Mouse (Mus musculus): Measurements from ENCODE around the gene Gm5286. TPM values are rescaled to one million over a fixed set of nuclear protein-coding genes. Genes with fewer than 3 reads are reported as not detected.
"Not testable (repeated sequence)": the region's sequence is repeated elsewhere in the genome, so short reads cannot be mapped to it uniquely, and the experiment has no call there.

The Gm5286 gene
- total RNA-seq (2021): not detected

- intact Hi-C loops (cut with DNase I); DNase-seq: not testable (repeated sequence)
These were observed at the start of gene Gm5286 for GRCm38 (mm10) chr3:94196414-94196813. Gene Gm5286, plus strand, starts transcription at chr3:94196714.

DNA sequence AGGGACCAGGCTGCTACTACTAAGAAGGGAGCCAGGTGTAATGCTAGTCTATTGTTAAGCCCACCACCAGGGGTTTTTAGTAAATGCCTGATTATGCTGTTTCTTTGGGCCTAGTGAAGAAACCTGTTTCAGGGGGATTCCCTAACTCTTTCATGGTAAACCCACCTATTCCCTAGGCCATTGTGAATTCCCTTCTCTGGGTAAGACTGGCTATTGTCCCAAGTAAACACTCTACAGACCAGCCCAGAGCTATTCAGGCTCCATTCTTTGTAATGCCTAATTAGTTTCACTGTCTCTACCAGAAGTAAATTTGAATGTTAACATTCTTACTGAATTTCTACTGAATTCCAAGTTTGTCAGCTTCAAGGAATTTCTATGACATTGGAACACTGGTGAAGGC is 29.2 kb upstream of the Gm5286 start:
- intact Hi-C loops (cut with DNase I); DNase-seq: not testable (repeated sequence)

DNA sequence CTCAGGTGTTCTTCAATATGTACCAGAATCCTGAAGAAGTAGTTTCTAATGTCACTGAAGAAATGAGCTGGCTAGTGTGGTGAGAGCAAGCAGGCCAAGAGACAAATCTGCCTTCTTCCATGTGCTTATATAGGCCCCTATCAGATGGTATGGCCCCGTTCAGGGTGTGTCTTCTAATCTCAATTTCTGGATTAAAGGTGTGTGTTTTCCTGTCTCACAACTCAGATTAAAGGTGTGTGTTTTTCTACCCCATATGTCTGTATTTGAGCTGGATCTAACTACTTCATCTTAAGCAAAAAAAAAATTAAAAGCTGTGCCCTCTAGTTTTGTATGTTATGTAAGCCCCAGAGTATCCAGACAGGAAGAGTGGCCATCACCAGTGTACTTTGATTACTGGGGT is 18.4 kb upstream of the Gm5286 start, which contains the start of gene Gm10696:
Gene Gm10696, minus strand, starts transcription at position 101 of the 400 bp plus-strand sequence.
- intact Hi-C loops (cut with DNase I); DNase-seq: not testable (repeated sequence)

Other genes starting within 250 kb of the Gm5286 start
- not detected for gene Tdpoz5, start 235.4 kb upstream of the Gm5286 start, total RNA-seq (2021)
- not detected for gene Gm9125, start 141.8 kb upstream of the Gm5286 start, total RNA-seq (2021)
- gene Gm10697, start 124.1 kb upstream of the Gm5286 start, total RNA-seq (2021): not detected
- gene Gm10696, start 18.5 kb upstream of the Gm5286 start, total RNA-seq (2021): not detected
- gene Gm4778, start 67.3 kb downstream of the Gm5286 start, total RNA-seq (2021): not detected
- gene Them4, start 113.4 kb downstream of the Gm5286 start, total RNA-seq (2021): 10 to 100 TPM; 13.5 to 14.2 TPM
- gene Them5, start 145.4 kb downstream of the Gm5286 start, total RNA-seq (2021): not detected
- under 1 TPM in 1 of 2 experiments, not detected in 1; 0.20 TPM for gene C2cd4d, start 165.7 kb downstream of the Gm5286 start, total RNA-seq (2021)
- 10 to 100 TPM; 27.2 to 29.9 TPM for gene Rorc, start 176.1 kb downstream of the Gm5286 start, total RNA-seq (2021)
- gene Lingo4, start 201.8 kb downstream of the Gm5286 start, total RNA-seq (2021): under 1 TPM; 0.07 to 0.10 TPM
- gene Tdrkh, start 216.6 kb downstream of the Gm5286 start, total RNA-seq (2021): 1 to 10 TPM; 6.2 to 6.3 TPM
- 10 to 100 TPM; 66.1 to 66.4 TPM for gene Mrpl9, start 246.6 kb downstream of the Gm5286 start, total RNA-seq (2021)
- gene Oaz3, start 247.2 kb downstream of the Gm5286 start, total RNA-seq (2021): not detected